Mouse (Mus musculus): ENCODE data around the gene Ifi213. TPM values are rescaled to one million over a fixed set of nuclear protein-coding genes. Genes with fewer than 3 reads are reported as not detected.
"Not testable (repeated sequence)": the region's sequence is repeated elsewhere in the genome, so short reads cannot be mapped to it uniquely, and the experiment has no call there.

Gene Ifi213
- 0.60 TPM in 1 of 2 replicates, not detected in the other for polyA plus RNA-seq (2015; fragmentation: Nextera tagmentation; extraction: Ambion mirVana)

GRCm38 (mm10) chr1:173598838-173599494 is at the start of gene Ifi213:
Ifi213 (minus strand) TSS chr1:173599274.
- ATAC-seq (ENCODE audit: low FRiP score, low read depth); H3K27ac ChIP-seq (replicated peaks); H3K36me3 ChIP-seq; H3K9ac ChIP-seq; H3K4me2 ChIP-seq; H3K4me1 ChIP-seq (replicated peaks); H3K9me3 ChIP-seq; H3K4me3 ChIP-seq; H3K27me3 ChIP-seq: not testable (repeated sequence)
- WGBS: 82% methylated on average over 3 of the region's 3 CpGs

DNA sequence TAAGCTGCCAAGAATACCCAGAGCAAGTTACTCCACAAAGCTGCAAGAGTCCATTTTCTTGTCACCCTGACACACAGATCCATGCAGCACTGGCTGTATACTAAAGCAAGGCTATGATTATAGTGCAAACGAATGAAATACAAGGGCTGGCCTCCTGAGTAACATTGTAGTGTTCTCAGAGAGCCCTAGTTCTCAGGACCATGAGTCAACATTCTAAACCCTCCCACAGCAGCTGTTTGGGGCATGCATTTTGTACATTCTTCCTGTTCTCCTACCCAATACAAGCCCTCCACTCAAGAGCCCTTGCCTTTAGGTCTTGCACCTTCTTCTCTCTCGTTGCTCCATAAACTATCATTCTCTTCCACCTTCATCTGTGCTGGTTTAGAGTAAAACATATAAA is 46.3 kb upstream of the Ifi213 start:
- Histone ChIP-seq H3K4me2 (no peak overlapping the region), H3K36me3 (no peaks in the 10 kb centered on the region), H3K27me3 (no peaks in the 10 kb centered on the region), H3K9me3 (no peaks in the 10 kb centered on the region), H3K4me1 (replicated peaks) (no peaks in the 10 kb centered on the region), H3K4me3 (no peak overlapping the region), H3K9ac (no peak overlapping the region), H3K27ac (replicated peaks) (no peak overlapping the region)
- 81% methylated on average over 2 of the region's 2 CpGs for WGBS
- no peak for ATAC-seq (ENCODE audit: low FRiP score, low read depth)

- Histone ChIP-seq H3K27ac (replicated peaks) (no peak overlapping the region), H3K9ac (no peak overlapping the region), H3K9me3 (no peaks in the 10 kb centered on the region), H3K36me3 (no peaks in the 10 kb centered on the region), H3K4me1 (replicated peaks) (no peaks in the 10 kb centered on the region), H3K4me3 (no peak overlapping the region), H3K4me2 (no peak overlapping the region), H3K27me3 (no peaks in the 10 kb centered on the region)
- WGBS: 91% methylated on average over 5 of the region's 5 CpGs
- no peak for ATAC-seq (ENCODE audit: low FRiP score, low read depth)
Observed at GRCm38 (mm10) chr1:173633969-173634645, 35.0 kb upstream of the Ifi213 start.

DNA sequence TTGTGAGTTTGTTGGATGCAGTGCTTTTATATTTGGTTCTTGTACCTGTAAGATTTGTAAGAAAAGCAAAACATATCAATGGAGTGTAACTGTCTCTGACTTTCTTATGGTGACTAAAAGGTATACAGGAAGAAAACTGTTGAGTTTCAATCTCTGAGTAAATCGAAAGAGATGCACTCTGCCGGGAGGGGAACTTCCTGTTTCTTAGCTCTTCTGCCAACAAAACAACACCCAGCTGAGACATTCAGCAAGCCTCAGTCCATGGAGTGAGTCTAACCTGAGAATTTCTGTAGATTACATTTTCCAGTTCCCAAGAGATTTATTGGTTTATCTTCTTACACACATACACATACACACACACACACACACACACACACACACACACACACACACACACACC is 31.5 kb upstream of the Ifi213 start, which contains the start of gene Ifi209:
Ifi209 (plus strand) TSS at position 296 of the 400 bp plus-strand sequence.
- H3K27me3 ChIP-seq; H3K9ac ChIP-seq; ATAC-seq (ENCODE audit: low FRiP score, low read depth); H3K36me3 ChIP-seq; H3K27ac ChIP-seq (replicated peaks); H3K4me2 ChIP-seq; H3K4me3 ChIP-seq; H3K4me1 ChIP-seq (replicated peaks); H3K9me3 ChIP-seq: not testable (repeated sequence)
- WGBS: 88% methylated on average over 2 of the region's 2 CpGs

DNA sequence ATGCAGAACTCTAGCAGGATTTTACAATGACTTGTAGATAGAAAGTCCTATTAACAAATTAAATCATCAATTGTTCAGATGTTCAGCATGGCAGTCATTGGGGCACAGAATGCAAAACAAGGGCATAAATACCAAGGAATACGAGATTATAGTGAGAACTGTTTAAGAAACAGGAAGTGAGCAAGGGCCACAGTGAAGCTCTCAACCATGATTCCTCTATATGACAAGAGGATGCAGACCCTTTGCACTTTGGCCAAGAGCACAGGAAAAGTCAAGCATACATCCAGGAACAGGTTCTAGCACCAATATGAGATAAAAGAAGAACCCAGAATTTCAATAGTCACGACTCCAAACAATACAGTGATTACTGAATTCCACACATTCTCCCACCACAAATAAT is 27.6 kb upstream of the Ifi213 start:
- Histone ChIP-seq H3K36me3 (no peaks in the 10 kb centered on the region), H3K27me3 (no peaks in the 10 kb centered on the region), H3K9ac (no peak overlapping the region), H3K9me3 (no peaks in the 10 kb centered on the region), H3K4me2 (no peak overlapping the region), H3K27ac (replicated peaks) (no peak overlapping the region), H3K4me3 (no peak overlapping the region), H3K4me1 (replicated peaks) (no peaks in the 10 kb centered on the region)
- ATAC-seq (ENCODE audit: low FRiP score, low read depth): no peak
- WGBS: 85% methylated on average over 2 of the region's 2 CpGs

DNA sequence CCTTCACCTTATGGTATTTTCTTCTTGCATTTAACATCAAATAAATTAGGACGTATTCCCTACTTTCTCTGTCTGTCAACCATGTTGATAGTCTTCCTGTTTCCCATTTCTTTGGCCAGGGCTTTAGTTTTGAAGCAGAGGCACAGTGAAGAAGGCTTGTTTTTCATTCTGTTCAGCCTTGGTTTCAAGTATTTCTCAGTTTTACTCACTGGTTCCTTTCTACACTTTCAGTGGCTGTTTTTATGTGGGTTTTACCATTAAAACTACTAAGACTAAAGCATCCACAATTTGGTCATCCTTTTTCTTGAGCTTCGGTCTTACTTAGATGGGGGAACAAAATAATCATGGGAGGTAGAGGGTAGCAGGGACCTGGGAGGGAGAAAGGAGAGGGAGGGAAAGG is 25.0 kb upstream of the Ifi213 start:
- H3K9ac ChIP-seq: no peak overlapping the region
- H3K4me2 ChIP-seq: no peak overlapping the region
- H3K36me3 ChIP-seq: no peaks in the 10 kb centered on the region
- no peak overlapping the region for H3K27ac ChIP-seq (replicated peaks)
- H3K27me3 ChIP-seq: no peaks in the 10 kb centered on the region
- H3K9me3 ChIP-seq: no peaks in the 10 kb centered on the region
- no peak for ATAC-seq (ENCODE audit: low FRiP score, low read depth)
- H3K4me1 ChIP-seq (replicated peaks): no peaks in the 10 kb centered on the region
- H3K4me3 ChIP-seq: no peak overlapping the region
- WGBS: 90% methylated on average over 2 of the region's 2 CpGs

DNA sequence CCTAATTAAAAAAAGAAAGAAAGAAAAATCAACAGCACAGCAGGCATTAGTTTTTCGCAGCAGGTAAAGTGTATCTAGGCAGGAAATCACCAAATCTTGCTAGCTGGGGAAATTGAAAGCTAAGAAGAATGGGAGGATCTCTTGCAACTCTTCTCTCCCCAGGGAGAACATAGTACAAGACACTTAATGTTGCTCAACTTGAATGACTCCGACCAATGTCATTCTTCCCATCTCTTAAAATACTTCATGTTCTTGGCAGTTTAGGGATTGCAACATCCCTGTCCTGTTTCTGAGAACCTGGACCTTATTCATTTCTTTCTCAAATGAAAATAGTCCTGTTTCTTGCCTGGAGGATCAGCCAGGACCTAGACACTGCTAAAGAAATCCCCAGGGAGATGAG is 23.1 kb upstream of the Ifi213 start:
- H3K4me2 ChIP-seq; H3K36me3 ChIP-seq; H3K27ac ChIP-seq (replicated peaks); H3K4me3 ChIP-seq; H3K27me3 ChIP-seq; H3K9me3 ChIP-seq; H3K4me1 ChIP-seq (replicated peaks); ATAC-seq (ENCODE audit: low FRiP score, low read depth); H3K9ac ChIP-seq: not testable (repeated sequence)
- 83% methylated on average over 2 of the region's 2 CpGs for WGBS

- WGBS: 67% methylated on average over 3 of the region's 3 CpGs
Observed at GRCm38 (mm10) chr1:173610291-173610690, 11.2 kb upstream of the Ifi213 start.

GRCm38 (mm10) chr1:173589698-173590097 is 9.4 kb downstream of the Ifi213 start:
- H3K4me3 ChIP-seq; H3K9me3 ChIP-seq; H3K4me2 ChIP-seq; H3K9ac ChIP-seq; H3K36me3 ChIP-seq; H3K27me3 ChIP-seq; H3K27ac ChIP-seq (replicated peaks); H3K4me1 ChIP-seq (replicated peaks); ATAC-seq (ENCODE audit: low FRiP score, low read depth): not testable (repeated sequence)
- WGBS: 91% methylated on average over 2 of the region's 2 CpGs

More at GRCm38 (mm10) chr1:173610291-173610690, 11.2 kb upstream of the Ifi213 start:
- not testable (repeated sequence) for H3K4me1 ChIP-seq (replicated peaks); H3K27me3 ChIP-seq; ATAC-seq (ENCODE audit: low FRiP score, low read depth); H3K9me3 ChIP-seq; H3K36me3 ChIP-seq; H3K4me2 ChIP-seq; H3K9ac ChIP-seq; H3K4me3 ChIP-seq; H3K27ac ChIP-seq (replicated peaks)

DNA sequence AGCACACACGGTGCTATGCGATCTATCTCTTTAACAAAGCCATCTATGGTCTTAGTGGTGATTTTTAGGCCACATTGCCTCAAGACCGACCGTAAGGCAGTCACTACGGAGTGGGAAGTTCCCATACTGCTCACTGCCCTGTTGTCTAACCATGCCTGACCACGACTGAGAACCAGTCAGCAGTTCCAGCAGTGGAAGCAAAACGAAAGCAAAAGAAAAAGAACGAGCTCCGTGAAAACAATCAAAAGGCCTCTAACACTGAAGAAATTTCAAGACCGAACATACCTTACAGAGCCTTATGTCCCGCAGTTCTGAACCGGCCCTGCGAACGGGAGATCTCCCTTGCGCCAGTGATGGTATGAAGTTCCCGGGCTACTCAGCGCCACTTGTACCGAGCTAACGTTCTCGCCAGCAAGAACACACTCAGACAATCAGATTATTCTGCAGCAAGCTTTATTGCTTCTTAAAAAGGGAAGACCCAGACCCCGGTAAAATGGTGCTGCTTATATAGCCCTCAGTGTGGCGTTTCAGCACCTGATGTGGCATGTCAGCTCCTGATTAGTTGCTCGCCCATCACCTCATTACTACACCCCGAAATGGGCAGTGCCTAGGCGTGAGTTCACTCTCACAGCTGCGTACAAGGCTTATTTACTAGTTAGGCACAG is 19.0 kb downstream of the Ifi213 start:
- no peak overlapping the region for H3K27ac ChIP-seq (replicated peaks)
- H3K27me3 ChIP-seq: no peaks in the 10 kb centered on the region
- H3K4me2 ChIP-seq: no peak overlapping the region
- 92% methylated on average over 26 of the region's 26 CpGs for WGBS
- H3K9me3 ChIP-seq: peaks cover 8% of the 10 kb centered on the region
- no peaks in the 10 kb centered on the region for H3K4me1 ChIP-seq (replicated peaks)
- ATAC-seq (ENCODE audit: low FRiP score, low read depth): no peak
- no peaks in the 10 kb centered on the region for H3K36me3 ChIP-seq
- H3K4me3 ChIP-seq: no peak overlapping the region
- H3K9ac ChIP-seq: no peak overlapping the region

GRCm38 (mm10) chr1:173579079-173579478 is 20.0 kb downstream of the Ifi213 start:
- Histone ChIP-seq H3K9ac (no peak overlapping the region), H3K4me1 (replicated peaks) (no peaks in the 10 kb centered on the region), H3K27ac (replicated peaks) (no peak overlapping the region), H3K9me3 (peaks cover 8% of the 10 kb centered on the region), H3K36me3 (no peaks in the 10 kb centered on the region), H3K27me3 (no peaks in the 10 kb centered on the region), H3K4me3 (no peak overlapping the region), H3K4me2 (no peak overlapping the region)
- no peak for ATAC-seq (ENCODE audit: low FRiP score, low read depth)
- 94% methylated on average over 9 of the region's 9 CpGs for WGBS

- 85% methylated on average over 5 of the region's 5 CpGs for WGBS
- H3K4me1 ChIP-seq (replicated peaks); H3K27me3 ChIP-seq; H3K9me3 ChIP-seq; H3K36me3 ChIP-seq; ATAC-seq (ENCODE audit: low FRiP score, low read depth); H3K27ac ChIP-seq (replicated peaks); H3K4me2 ChIP-seq; H3K9ac ChIP-seq; H3K4me3 ChIP-seq: not testable (repeated sequence)
Observed at GRCm38 (mm10) chr1:173550491-173551050, 48.5 kb downstream of the Ifi213 start.
